Mouse (Mus musculus): ENCODE data around the gene Tjp1.

DNA sequence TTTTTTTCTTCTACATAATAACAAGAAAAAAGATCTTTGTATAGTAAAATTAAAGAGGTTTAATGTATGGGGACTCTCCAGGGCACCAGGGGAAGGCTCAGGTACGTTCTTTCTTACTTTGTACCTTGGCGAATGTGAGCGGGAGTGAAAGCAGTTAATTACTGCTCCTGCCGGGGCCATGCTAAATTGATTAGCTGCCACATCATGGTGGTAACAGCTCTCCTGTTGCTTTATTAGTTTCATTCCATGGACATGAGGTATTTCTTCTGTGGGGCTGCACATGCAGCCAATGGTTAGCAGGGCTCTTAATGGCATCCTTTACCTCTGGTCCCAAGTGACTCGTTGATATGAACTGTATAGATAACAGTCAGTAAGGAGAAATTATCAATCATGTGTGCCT lies 18.2 kb upstream of the Tjp1 start:
- no peak for TF ChIP-seq CTCF (IDR thresholded peaks at IDR 0.05; ENCODE audit: control insufficient read depth, insufficient read depth, insufficient read length)
- no peak for TF ChIP-seq MYOG (IDR thresholded peaks at IDR 0.05; ENCODE audit: control insufficient read depth, extremely low read depth, insufficient read length)
- no peak for TF ChIP-seq CEBPB (IDR thresholded peaks at IDR 0.05; ENCODE audit: low read depth)
- no peak for TF ChIP-seq USF1 (IDR thresholded peaks at IDR 0.05; ENCODE audit: low read depth)
- no peak for TF ChIP-seq MYOD1 (IDR thresholded peaks at IDR 0.05; ENCODE audit: control insufficient read depth, insufficient read length, low read depth)
- TF ChIP-seq MAX (IDR thresholded peaks at IDR 0.05) = no peak
- TF ChIP-seq FOSL1 (IDR thresholded peaks at IDR 0.05; ENCODE audit: insufficient read depth, low read length, poor library complexity, severe bottlenecking) = no peak
